Mouse (Mus musculus) cortical plate, adult 2 months (tissue): ENCODE results near the gene Rpusd4. TPM values are rescaled to one million over a fixed set of nuclear protein-coding genes. Genes with fewer than 3 reads are reported as not detected.

ENCODE experiments used
- H3K27ac ChIP-seq: fragments of 200-500 bp; 2 replicates; pipeline ENCODE4 v1.5.1; 2012; ENCODE audit warnings: low read length, control low read depth, inconsistent platforms; ENCODE audit not compliant: insufficient read depth
- H3K4me1 ChIP-seq: fragments of 200-500 bp; 2 replicates; pipeline ENCODE4 v1.6.1; 2011; ENCODE audit warnings: low read length; ENCODE audit not compliant: control insufficient read depth, insufficient read depth
- H3K4me3 ChIP-seq: fragments of 200-500 bp; 2 replicates; pipeline ENCODE4 v1.5.1; 2011; ENCODE audit warnings: mild to moderate bottlenecking, low read length, control low read depth; ENCODE audit not compliant: insufficient read depth
- CTCF ChIP-seq: fragments of 200-500 bp; IDR thresholded peaks from 2 replicates; pipeline ENCODE4 v1.5.1; 2011; ENCODE audit warnings: mild to moderate bottlenecking, control low read depth, low read length; ENCODE audit not compliant: insufficient read depth; ENCODE audit errors: extremely low read depth
- POLR2A ChIP-seq: fragments of 200-500 bp; IDR thresholded peaks from 2 replicates; pipeline ENCODE4 v1.6.1; 2011; ENCODE audit warnings: mild to moderate bottlenecking, low read length, control low read depth; ENCODE audit not compliant: insufficient read depth; ENCODE audit errors: extremely low read depth
- polyA plus RNA-seq: library from polyadenylated mRNA; depleted of rRNA; stranded (reverse); fragments of >200 nt; gene quantifications from 2 replicates; pipeline ENCODE4 v1.2.3, GENCODE M21; 2012

The Rpusd4 gene
- polyA plus RNA-seq, 1 experiment, result 9.5 TPM

- Histone ChIP-seq H3K4me1 (no peaks in the 10 kb centered on the region), H3K4me3 (no peak overlapping the region), H3K27ac (no peak overlapping the region)
- TF ChIP-seq POLR2A (no peak), CTCF (no peak)
Observed at GRCm38 (mm10) chr9:35257365-35257764, 10.3 kb upstream of the Rpusd4 start.

GRCm38 (mm10) chr9:35262418-35262817 is 5.2 kb upstream of the Rpusd4 start:
- no peak for TF ChIP-seq CTCF
- TF ChIP-seq POLR2A, result no peak
- no peaks in the 10 kb centered on the region; the same call in 1 of the 2 replicates for H3K4me1 ChIP-seq
- no peak overlapping the region for H3K27ac ChIP-seq
- H3K4me3 ChIP-seq, result no peak overlapping the region

- H3K4me1 ChIP-seq, result no peaks in the 10 kb centered on the region; the same call in 1 of the 2 replicates
- TF ChIP-seq POLR2A, result no peak
- no peak for TF ChIP-seq CTCF
- no peak overlapping the region for H3K4me3 ChIP-seq
- H3K27ac ChIP-seq, result no peak overlapping the region
Observed at GRCm38 (mm10) chr9:35263431-35263830, 4.2 kb upstream of the Rpusd4 start.

GRCm38 (mm10) chr9:35264509-35264908 is 3.2 kb upstream of the Rpusd4 start:
- Histone ChIP-seq H3K4me1 (no peaks in the 10 kb centered on the region; the same call in 1 of the 2 replicates), H3K4me3 (no peak overlapping the region), H3K27ac (no peak overlapping the region)
- no peak for TF ChIP-seq CTCF

GRCm38 (mm10) chr9:35267976-35268715 is 481 bp downstream of the Rpusd4 start:
- TF ChIP-seq CTCF, result no peak
- no peak for TF ChIP-seq POLR2A
- no peak overlapping the region for H3K27ac ChIP-seq
- no peaks in the 10 kb centered on the region; the same call in 1 of the 2 replicates for H3K4me1 ChIP-seq
- peak overlapping the region; percentile 94 for H3K4me3 ChIP-seq

GRCm38 (mm10) chr9:35277855-35278365 is 10.2 kb downstream of the Rpusd4 start:
- H3K4me3 ChIP-seq, result no peak overlapping the region
- TF ChIP-seq POLR2A (no peak), CTCF (no peak)
- H3K4me1 ChIP-seq, result no peaks in the 10 kb centered on the region
- no peak overlapping the region for H3K27ac ChIP-seq

- Histone ChIP-seq H3K27ac (no peak overlapping the region), H3K4me3 (no peak overlapping the region), H3K4me1 (no peaks in the 10 kb centered on the region)
- TF ChIP-seq POLR2A (no peak), CTCF (no peak)
Observed at GRCm38 (mm10) chr9:35278451-35278850, 10.8 kb downstream of the Rpusd4 start.

GRCm38 (mm10) chr9:35282006-35282850 is 14.6 kb downstream of the Rpusd4 start:
- H3K4me3 ChIP-seq, result no peak overlapping the region
- TF ChIP-seq CTCF (peak; percentile 27; the same call in 1 of the 2 replicates), POLR2A (no peak)
- no peaks in the 10 kb centered on the region for H3K4me1 ChIP-seq
- H3K27ac ChIP-seq, result no peak overlapping the region

GRCm38 (mm10) chr9:35282851-35283200 is 15.2 kb downstream of the Rpusd4 start:
- Histone ChIP-seq H3K27ac (no peak overlapping the region), H3K4me1 (no peaks in the 10 kb centered on the region), H3K4me3 (no peak overlapping the region)
- TF ChIP-seq CTCF (no peak), POLR2A (no peak)
